Mouse (Mus musculus) gastrocnemius, postnatal 10 days (tissue): ENCODE results near the gene Ptprt. TPM values are rescaled to one million over a fixed set of nuclear protein-coding genes. Genes with fewer than 3 reads are reported as not detected.
A peak's percentile ranks its signal among the peaks of the same experiment; 100 is the strongest.

Experiments used
- DNase-seq: peaks from one replicate; pipeline ENCODE4 v3.0.0; 2021; ENCODE audit warnings: mixed read lengths
- total RNA-seq, 2 experiments: library from RNA; stranded (reverse); gene quantifications; 2 replicates each; pipeline ENCODE4 v1.2.3; 2021

Gene Ptprt
- total RNA-seq, 2 experiments from 2014 or later: 0.96 to 1.3 TPM

GRCm38 (mm10) chr2:161661912-161662311 is 999.0 kb downstream of the Ptprt start:
- DNase-seq: no peak

DNA sequence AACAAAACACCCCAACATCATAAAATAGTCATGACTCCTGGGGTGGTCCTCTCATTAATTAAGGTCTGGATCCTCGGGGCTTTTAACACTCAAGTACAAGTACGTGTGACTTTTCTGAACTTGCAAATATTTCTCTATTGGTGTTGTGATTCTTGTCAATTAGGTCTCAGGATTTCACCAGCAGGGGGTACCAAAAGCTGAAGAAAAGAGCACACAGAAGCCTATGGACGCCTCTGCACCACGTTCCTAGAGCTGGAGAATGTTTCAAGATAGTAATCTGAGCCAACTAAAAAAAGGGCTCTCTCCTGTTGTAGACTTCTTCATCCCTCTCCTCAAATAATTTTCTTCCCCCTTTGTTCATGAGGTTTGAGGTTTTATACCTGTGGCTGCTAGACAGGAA is 1000.1 kb downstream of the Ptprt start:
- DNase-seq: no peak

GRCm38 (mm10) chr2:161657046-161657445 is 1003.9 kb downstream of the Ptprt start:
- no peak for DNase-seq

GRCm38 (mm10) chr2:161656632-161657031 is 1004.3 kb downstream of the Ptprt start:
- DNase-seq: no peak

GRCm38 (mm10) chr2:161640805-161641204 is 1020.1 kb downstream of the Ptprt start:
- DNase-seq: no peak

DNA sequence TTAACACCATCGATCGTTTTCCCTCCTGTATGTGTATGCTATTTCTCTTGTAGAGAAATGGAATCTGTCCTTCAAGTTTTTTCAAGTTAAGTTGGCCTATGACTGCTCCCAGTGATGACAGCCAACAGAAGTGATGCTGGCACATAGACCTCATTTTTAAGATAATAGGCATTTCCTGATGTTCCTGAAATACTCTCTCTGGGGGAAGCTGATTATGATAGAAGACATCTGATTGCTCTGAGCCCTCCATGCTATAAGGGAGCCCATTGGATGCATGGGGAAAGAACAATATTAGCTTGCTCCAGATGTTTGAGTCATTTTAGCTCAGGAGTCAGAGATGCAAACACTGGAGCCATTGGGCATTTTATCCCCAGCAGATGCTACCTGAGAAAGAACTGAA is 1026.9 kb downstream of the Ptprt start:
- no peak for DNase-seq

DNA sequence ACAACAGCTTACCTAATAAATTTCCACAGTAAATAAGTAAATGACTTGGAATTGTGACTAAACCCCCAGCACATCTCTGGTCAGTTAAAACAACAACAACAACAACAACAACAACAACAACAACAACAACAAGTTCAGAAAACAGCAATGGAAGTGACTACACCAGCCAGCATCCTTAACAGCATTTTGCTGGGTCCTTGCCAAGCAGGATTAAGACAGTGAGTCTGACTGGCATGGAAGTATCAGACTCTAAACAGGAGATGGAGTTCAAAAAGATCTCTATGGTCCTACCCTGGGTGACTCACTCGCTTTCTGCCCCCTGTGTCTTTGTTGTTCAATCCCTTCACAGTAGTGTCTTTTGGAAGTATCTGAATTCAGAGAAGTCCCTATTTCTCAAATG is 1035.1 kb downstream of the Ptprt start:
- no peak for DNase-seq

DNA sequence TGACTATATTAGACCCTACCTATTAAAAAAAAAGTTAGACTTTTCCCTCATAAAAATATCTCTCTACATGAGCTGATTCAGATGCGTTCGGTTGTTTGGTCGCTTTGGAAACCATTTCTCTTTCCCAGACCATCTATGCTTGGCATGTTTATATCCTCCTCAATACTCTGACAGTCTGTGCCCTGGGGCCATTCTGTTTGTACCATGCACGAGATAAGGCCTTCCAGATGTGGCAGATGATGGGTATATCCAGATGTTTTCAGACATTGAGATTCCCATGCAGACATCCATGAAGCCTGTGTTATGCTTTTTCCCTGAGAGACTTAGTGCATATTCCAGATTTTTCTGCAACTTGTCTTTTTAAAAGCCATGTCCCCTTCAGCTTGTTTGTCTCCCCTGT is 1052.5 kb downstream of the Ptprt start:
- no peak for DNase-seq

DNA sequence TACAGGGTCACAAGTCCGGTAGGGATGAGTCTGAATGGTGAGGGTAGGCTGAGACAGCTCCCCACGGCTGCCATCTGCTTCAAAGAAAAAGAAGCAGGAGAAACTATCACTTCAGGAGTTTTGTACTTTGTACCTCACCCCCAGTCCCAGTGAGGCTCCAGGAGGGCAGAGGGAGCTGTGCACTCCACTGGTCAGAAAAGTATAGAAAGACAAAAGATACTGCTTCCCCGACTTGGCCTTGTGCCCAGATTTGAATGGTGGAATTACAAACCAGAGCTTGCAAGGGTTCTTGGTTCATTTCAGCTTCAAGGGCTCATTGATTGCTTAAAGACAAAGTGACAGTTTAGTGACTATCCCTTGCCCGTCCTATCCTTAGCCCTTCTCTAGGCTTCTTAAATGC is 1053.6 kb downstream of the Ptprt start:
- DNase-seq: no peak

GRCm38 (mm10) chr2:161600206-161600808 is 1060.6 kb downstream of the Ptprt start:
- no peak for DNase-seq

- no peak for DNase-seq
Measured at GRCm38 (mm10) chr2:161593391-161594152, 1067.4 kb downstream of the Ptprt start.

- DNase-seq: no peak
Measured at GRCm38 (mm10) chr2:161574401-161574800, 1086.5 kb downstream of the Ptprt start.

DNA sequence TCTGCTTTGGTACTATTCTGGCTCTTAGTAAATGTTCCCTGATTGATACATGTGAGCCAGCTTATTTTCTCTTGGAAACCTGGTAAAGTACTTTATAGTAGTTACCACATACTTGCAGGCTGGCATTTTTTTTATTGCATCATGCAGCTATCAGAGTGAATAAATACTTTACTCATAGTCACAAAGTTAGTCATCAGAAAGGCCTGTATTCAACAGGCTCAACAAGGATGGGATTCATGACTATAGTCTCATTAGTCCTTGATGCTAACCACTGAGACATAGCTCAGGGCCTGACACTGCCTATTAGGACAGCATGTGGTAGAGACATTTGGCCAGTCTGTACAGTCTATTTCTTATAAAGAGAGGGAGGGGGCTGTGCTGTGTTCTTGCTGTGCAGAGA is 1088.7 kb downstream of the Ptprt start:
- DNase-seq: no peak

DNA sequence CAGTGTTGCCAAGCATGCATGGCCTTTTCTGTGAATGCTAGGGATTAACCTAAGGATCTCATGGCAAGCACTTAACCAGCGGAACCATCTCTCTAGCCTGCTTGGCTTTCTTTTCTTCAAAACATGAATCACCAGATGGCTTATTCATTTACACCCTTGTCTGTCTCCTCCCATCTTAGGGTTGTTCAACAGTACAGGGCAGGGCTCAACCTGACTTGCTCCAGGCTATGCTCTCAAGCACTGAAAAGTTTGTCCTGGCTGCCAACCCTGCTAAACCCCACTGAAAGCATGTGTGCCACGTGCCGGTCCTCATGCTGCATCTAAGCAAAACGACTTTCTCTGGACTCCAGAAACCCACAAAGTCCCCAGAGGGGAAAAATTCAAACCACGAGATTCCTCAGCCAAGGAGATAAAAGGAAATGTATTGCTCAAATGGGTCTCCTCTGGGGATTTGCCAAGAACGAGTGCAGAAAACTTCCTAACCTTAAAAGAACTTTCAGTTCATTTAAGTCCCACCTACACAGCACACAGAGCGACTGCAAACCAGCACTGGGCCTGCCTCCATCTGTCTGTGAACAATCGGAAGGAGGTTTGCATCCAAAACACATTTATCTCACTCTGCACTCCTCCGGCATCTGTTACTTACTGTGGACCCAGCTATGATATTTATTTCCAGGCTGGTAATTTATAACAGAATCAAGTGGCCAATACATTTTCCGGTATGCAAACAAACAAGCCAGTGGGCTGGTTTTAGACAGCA is 1090.5 kb downstream of the Ptprt start:
- no peak for DNase-seq

- peak; percentile 11 for DNase-seq
Measured at GRCm38 (mm10) chr2:161561502-161561901, 1099.4 kb downstream of the Ptprt start.

GRCm38 (mm10) chr2:161557874-161558273 is 1103.1 kb downstream of the Ptprt start:
- DNase-seq: no peak

GRCm38 (mm10) chr2:161553651-161554050 is 1107.3 kb downstream of the Ptprt start:
- no peak for DNase-seq

DNA sequence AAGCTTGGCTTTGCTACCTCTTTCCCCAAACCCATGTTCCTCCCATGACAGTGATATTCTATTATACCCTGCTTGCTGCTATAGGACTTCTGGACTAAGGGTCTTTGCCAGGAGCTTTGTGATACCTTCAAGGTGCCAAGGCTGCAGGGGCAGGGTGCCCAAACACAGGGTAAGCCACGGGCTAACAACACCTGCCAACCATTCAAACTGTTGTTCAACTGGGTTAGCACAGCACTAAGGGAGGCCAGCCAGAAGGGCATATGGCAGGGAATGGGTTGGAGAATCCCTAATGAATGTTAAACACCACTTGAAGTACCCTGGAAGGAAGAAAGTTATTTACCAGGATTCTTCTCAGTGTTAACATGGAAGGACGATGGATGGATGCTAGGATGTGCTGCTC is 1108.9 kb downstream of the Ptprt start:
- DNase-seq: no peak

DNA sequence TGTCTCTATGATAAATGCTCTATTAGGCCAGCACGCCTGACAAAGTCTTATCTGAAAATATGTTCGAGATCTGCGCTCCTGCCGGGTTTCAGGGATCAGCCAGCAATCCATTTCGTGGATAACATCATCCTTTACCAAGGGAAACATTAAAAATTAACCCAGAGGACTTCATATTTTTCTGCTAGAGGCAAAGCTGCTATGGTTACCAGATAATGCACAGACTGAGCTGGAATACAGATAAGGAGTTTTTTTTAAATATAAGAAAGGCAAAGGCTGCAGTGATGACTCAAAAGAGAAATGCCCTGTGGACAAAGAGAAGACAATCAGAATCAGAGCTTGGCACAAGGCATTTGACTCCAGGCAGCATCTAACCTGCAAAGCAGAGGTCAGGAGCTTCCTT is 1111.4 kb downstream of the Ptprt start:
- DNase-seq: no peak

DNA sequence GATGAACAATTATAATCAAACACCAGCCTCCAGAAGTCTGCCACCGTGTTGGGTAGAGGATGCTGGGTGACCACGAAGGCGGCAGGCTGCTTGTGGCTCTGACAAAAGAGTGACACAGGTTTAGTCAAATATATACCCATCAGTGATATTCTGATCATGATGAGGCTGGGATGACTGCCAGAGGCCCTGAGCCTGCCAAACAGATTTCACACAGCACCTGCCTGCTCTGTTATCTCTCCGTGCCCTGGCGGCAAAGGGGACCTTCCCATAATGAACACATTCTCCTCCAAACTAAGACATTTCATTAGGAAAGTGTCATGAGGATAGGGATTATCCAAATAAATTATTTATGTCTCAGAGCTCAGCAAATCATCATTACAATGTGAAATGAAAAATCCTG is 1113.6 kb downstream of the Ptprt start:
- DNase-seq: no peak

DNA sequence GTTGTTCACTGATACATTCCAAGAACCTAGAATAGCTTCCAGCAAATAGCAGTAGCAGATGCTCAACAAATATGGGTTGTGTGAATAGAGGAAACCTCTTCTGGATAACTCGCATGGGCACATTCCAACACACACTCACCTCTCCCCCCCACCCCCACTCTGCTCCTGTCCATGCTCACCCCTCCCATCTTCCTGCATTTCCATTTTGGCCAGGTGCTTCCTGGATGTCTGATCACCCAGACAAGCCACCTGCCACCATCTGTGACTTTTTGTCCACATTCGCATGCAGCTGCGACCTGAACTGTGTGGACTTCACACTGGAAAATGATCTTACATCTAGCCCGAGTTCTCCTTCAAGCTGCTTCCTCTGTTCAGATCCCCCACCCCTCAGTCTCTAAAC is 1115.5 kb downstream of the Ptprt start:
- DNase-seq: no peak

DNA sequence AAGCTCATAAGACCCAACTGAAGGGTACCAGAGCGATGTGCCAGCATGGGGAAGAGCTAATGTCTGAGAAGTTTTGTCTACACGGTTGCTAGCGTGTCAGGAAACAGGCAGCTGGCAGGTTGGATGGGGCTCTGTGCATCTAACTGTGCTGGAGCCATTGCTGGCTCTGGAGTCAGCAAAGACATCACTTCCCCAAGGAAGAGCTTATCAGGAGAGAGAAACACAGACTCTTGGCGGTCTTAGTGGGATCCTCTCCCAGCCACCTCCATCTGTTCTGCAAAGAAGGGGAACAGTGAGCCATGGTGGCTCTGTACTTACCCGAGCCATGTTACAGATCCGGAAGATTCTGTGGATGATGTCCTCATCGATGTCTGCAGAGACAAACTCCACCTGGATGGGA is 1126.8 kb downstream of the Ptprt start:
- DNase-seq: no peak

GRCm38 (mm10) chr2:161527192-161527591 is 1133.8 kb downstream of the Ptprt start:
- no peak for DNase-seq
